13 mouse cellular contexts compared by ENCODE assay signal in the genomic region with DNA sequence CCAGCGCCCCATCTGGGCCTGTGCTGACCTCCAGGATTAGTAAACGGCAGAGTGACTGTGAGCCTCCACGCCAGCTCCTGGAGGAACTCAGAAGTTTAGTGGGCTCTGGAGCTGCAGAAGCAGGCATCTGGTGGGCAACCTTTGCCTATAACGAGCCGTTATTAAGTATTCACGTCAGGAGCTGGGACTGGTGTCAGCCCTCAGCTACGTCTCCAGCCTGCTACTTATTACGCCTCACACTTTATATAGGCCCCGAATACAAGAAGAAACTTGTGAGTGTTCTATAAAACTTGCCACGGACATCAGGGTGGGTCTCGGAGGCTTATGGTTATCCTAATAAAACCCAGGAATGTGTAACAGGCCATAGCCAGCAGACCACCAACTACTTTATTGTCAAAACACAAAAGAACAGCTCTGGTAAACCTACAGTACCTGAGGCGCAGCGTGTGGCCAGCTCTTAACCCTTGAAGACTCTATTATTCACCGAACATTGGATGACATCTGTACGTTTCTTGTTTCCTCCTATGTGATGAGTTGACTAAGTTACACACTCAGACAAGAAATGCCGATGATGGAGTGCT.
"Had no signal": no experiment of that assay in that cellular context is flagged by ENCODE, and none has a peak within 500 bp of the region (broad histone marks: within the 10 kb centered on the region; RNA-seq: fewer than 3 reads in every experiment).

No protein-coding gene starts in this region.

- H3K4me2 ChIP-seq: liver, embryonic 13.5 days; midbrain, embryonic 15.5 days; neural tube, embryonic 12.5 days had no signal

- ATAC-seq: intestine, postnatal 0 days; liver, postnatal 0 days; midbrain, embryonic 15.5 days had no signal

- H3K27ac ChIP-seq: left cerebral cortex, adult 2 months; liver, embryonic 13.5 days; midbrain, embryonic 10.5 days; midbrain, embryonic 15.5 days; neural tube, embryonic 12.5 days had no signal

- H3K27me3 ChIP-seq: liver, embryonic 13.5 days; midbrain, embryonic 15.5 days; neural tube, embryonic 12.5 days had no signal

- H3K9ac ChIP-seq: liver, embryonic 13.5 days; liver, postnatal 0 days; midbrain, embryonic 15.5 days; neural tube, embryonic 12.5 days had no signal

- H3K4me1 ChIP-seq: liver, embryonic 13.5 days; midbrain, embryonic 10.5 days; midbrain, embryonic 15.5 days; neural tube, embryonic 12.5 days had no signal

- H3K4me3 ChIP-seq: left cerebral cortex, adult 2 months; liver, embryonic 13.5 days; midbrain, embryonic 10.5 days; midbrain, embryonic 15.5 days; neural tube, embryonic 12.5 days had no signal

- H3K36me3 ChIP-seq: liver, embryonic 13.5 days; midbrain, embryonic 10.5 days; midbrain, embryonic 15.5 days; neural tube, embryonic 12.5 days had no signal

- DNase-seq: kidney, adult 8-10 months; kidney, postnatal 25 days; liver; liver, embryonic 13.5 days; liver, postnatal 0 days; lung, postnatal 36 days; right cerebral cortex, postnatal 25 days; thymus, postnatal 36 days had no signal

- H3K9me3 ChIP-seq: liver, embryonic 13.5 days; midbrain, embryonic 10.5 days; midbrain, embryonic 15.5 days; neural tube, embryonic 12.5 days had no signal
